Mouse (Mus musculus) neural tube, embryonic 14.5 days (tissue): ENCODE measurements around the gene Rnf169. TPM values are rescaled to one million over a fixed set of nuclear protein-coding genes. Genes with fewer than 3 reads are reported as not detected.

Experiments
- ATAC-seq: fragments of 200-750 bp; cut with Nextera tagmentation; 2 replicates; pipeline ENCODE4 v1.8.0; 2017; ENCODE audit warnings: low read depth, mild to moderate bottlenecking, moderate TSS enrichment, moderate library complexity
- H3K27ac ChIP-seq: fragments of 300-500 bp; sonication (generic); 2 replicates; pipeline ENCODE4 v1.5.1; 2014; ENCODE audit warnings: low read depth, mild to moderate bottlenecking, control low read depth, low read length, moderate library complexity, mixed read lengths
- H3K27me3 ChIP-seq: fragments of 300-500 bp; sonication (generic); 2 replicates; pipeline ENCODE4 v1.6.1; 2014; ENCODE audit warnings: low read length; ENCODE audit not compliant: control insufficient read depth, insufficient read depth
- H3K36me3 ChIP-seq: fragments of 300-500 bp; sonication (generic); 2 replicates; pipeline ENCODE4 v1.6.1; 2014; ENCODE audit warnings: low read length, mixed read lengths; ENCODE audit not compliant: control insufficient read depth, insufficient read depth
- H3K4me1 ChIP-seq: fragments of 300-500 bp; sonication (generic); 2 replicates; pipeline ENCODE4 v1.6.1; 2014; ENCODE audit warnings: low read length; ENCODE audit not compliant: control insufficient read depth, insufficient read depth
- H3K4me2 ChIP-seq: fragments of 300-500 bp; sonication (generic); 2 replicates; pipeline ENCODE4 v1.6.1; 2014; ENCODE audit warnings: mild to moderate bottlenecking, low read depth, low read length, control low read depth
- H3K4me3 ChIP-seq: fragments of 300-500 bp; sonication (generic); 2 replicates; pipeline ENCODE4 v1.5.1; 2014; ENCODE audit warnings: low read depth, low read length, control low read depth, mixed read lengths
- H3K9ac ChIP-seq: fragments of 300-500 bp; sonication (generic); replicated peaks from 2 replicates; pipeline ENCODE4 v1.6.1; 2014; ENCODE audit warnings: low read depth, mild to moderate bottlenecking, control low read depth, low read length, mixed read lengths
- H3K9me3 ChIP-seq: fragments of 300-500 bp; sonication (generic); 2 replicates; pipeline ENCODE4 v1.6.1; 2016; ENCODE audit warnings: low read length; ENCODE audit not compliant: control insufficient read depth
- WGBS: fragments of 180-500 bp; shearing (Covaris S2); extraction: QIAGEN DNeasy Blood & Tissue Kit; methylation state at CpG from one replicate; pipeline ENCODE4 v1.1.7; 2014; 5-methylcytosine and 5-hydroxymethylcytosine counted together
- polyA plus RNA-seq: library from polyadenylated mRNA; unstranded; fragments of >200 nt; fragmentation: Nextera tagmentation; extraction: Ambion mirVana; gene quantifications from 2 replicates; pipeline ENCODE4 v1.2.1, GENCODE M21; 2014

Gene Rnf169
- polyA plus RNA-seq, 1 experiment from 2014 or later = 7.2 TPM

DNA sequence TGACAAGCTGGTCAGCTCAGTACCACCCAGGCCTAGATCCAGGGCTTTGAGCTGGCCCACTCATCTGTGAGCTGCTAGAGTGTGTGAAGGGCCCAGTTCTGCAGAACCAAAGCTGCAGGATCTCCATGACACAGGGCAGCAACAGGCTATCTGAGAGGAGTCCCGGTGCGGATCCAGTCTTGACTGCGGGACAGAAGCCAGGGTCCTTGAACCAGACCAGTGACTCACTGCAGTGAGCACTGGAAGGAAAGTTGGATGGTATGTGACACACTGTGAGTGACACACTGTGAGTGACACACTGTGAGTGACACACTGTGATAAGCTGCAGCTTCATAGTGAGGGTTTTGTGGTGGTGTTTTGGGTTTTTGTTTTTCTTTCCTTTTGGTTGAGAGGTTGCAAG lies 35.7 kb downstream of the Rnf169 start:
- no peak overlapping the region for H3K27ac ChIP-seq
- H3K4me1 ChIP-seq = no peaks in the 10 kb centered on the region
- H3K4me3 ChIP-seq = no peak overlapping the region
- H3K36me3 ChIP-seq = peaks cover 29% of the 10 kb centered on the region
- no peaks in the 10 kb centered on the region for H3K27me3 ChIP-seq
- no peak overlapping the region for H3K4me2 ChIP-seq
- no peak overlapping the region for H3K9ac ChIP-seq
- WGBS = 96% methylated on average over 3 of the region's 3 CpGs
- no peak for ATAC-seq
- no peaks in the 10 kb centered on the region for H3K9me3 ChIP-seq

DNA sequence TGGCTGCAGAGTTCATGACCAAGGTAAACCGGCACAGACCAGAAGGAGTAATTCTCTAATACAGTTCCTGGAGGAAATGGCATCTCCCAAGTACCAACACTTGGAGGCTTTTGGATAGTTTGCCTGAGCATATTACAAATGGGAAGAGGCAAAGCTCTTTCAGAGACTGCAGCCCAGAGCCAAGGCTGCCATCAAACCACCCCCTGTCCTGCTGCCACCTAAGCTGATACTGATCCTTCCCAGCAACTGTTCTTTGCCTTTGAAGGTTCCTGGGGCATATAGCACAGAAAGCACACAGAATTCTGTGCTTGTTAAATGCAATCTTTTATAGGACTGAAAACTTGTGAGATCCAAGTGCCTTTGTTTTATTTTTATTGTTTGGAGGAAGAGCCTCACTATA lies 39.6 kb downstream of the Rnf169 start:
- no peak overlapping the region for H3K4me3 ChIP-seq
- peaks cover 18% of the 10 kb centered on the region; the same call in 1 of the 2 replicates for H3K36me3 ChIP-seq
- no peaks in the 10 kb centered on the region for H3K4me1 ChIP-seq
- H3K9ac ChIP-seq = no peak overlapping the region
- no peak for ATAC-seq
- H3K9me3 ChIP-seq = no peaks in the 10 kb centered on the region
- no peak overlapping the region for H3K27ac ChIP-seq
- WGBS = 100% methylated on average over 1 of the region's 1 CpGs
- no peak overlapping the region for H3K4me2 ChIP-seq
- H3K27me3 ChIP-seq = no peaks in the 10 kb centered on the region

DNA sequence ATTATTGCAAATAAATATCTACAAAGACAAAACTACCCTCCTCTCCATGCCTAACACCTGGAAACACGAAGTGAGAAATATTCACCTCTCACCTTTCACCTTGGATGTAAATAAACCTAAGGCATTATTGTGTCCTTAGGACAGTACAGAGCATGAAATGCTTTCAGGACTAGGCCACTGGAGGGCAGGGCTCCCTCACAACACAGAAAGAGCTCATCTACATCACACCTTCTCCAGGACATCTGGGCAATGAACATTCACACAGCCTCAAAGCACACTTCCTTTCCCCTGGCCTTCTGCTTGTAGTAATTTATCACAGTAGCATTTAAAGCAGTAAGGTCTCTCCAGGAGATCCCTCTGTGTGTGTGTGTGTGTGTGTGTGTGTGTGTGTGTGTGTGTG lies 44.5 kb downstream of the Rnf169 start:
- no peaks in the 10 kb centered on the region for H3K27me3 ChIP-seq
- 87% methylated on average over 1 of the region's 1 CpGs for WGBS

DNA sequence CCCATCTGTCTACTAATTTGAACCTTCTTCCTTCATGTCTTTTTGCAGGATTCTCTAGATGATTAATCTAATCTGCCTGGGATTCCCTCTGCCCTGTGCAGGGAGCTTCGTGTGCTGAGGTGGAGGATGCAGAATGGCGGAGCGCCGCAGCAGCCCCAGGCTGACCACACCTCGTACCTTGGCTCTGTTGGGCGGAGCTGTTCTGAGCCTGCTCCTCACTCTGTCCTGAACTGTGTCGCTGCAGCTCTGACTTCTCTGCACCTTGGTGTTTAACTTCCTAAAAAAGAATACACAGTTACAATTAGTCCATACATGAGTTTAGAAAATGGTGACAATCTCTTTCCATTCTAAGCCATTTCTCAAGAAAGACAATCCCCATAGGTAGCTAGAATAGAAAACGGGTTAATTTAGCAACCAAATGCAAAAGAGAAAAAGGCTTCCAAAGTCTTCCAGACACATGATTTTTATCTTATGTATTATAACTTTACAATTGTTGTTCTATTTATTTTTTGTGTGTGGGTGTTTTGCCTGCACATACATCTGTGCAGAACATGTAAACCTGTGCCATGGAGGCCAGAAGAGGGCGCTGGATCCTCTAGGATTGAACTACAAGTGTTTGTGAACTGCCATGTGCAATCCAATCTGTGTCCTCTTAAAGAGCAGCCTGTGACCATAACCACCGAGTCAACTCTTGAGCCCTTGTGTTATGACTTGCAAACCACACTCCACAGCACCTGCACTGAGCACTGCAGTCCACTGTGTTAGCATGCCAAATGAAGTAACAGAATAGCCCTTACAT lies 53.1 kb downstream of the Rnf169 start:
- WGBS = 76% methylated on average over 10 of the region's 10 CpGs

More for the DNA sequence above, 44.5 kb downstream of the Rnf169 start:
- Histone ChIP-seq H3K4me1 (no peaks in the 10 kb centered on the region), H3K9ac (no peak overlapping the region), H3K27ac (no peak overlapping the region), H3K9me3 (no peaks in the 10 kb centered on the region), H3K4me3 (no peak overlapping the region), H3K36me3 (peaks cover 12% of the 10 kb centered on the region; the same call in 1 of the 2 replicates), H3K4me2 (no peak overlapping the region)
- no peak for ATAC-seq

DNA sequence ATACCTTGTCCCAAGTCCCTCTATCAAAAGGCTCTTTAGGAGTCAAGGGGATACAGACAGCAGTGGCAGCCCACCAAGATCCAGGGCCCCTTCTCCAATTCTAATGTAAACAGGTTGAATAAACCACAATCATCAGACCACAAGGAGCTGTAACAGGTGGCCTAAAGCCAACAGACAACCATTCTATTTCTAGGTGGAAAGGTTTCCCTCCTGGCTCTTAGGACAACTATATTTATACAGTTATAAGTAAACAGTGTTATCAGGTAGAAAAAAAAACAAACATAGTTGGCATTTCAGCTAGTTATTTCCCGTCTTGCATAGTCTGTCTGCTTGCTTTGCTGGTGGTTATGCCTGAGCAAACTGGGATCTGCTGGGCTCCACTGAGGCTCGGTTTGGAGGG lies 59.8 kb downstream of the Rnf169 start:
- no peak overlapping the region for H3K9ac ChIP-seq
- H3K4me2 ChIP-seq = no peak overlapping the region
- 85% methylated on average over 2 of the region's 2 CpGs for WGBS
- H3K4me1 ChIP-seq = peaks cover 13% of the 10 kb centered on the region
- no peaks in the 10 kb centered on the region for H3K27me3 ChIP-seq
- no peak overlapping the region for H3K4me3 ChIP-seq
- H3K27ac ChIP-seq = no peak overlapping the region
- peaks cover 10% of the 10 kb centered on the region for H3K36me3 ChIP-seq
- H3K9me3 ChIP-seq = no peaks in the 10 kb centered on the region
- ATAC-seq = no peak

More for the DNA sequence above, 53.1 kb downstream of the Rnf169 start:
- no peak overlapping the region for H3K27ac ChIP-seq
- no peaks in the 10 kb centered on the region for H3K9me3 ChIP-seq
- no peak for ATAC-seq
- H3K36me3 ChIP-seq = peaks cover 16% of the 10 kb centered on the region
- H3K9ac ChIP-seq = no peak overlapping the region
- H3K27me3 ChIP-seq = no peaks in the 10 kb centered on the region
- no peak overlapping the region for H3K4me3 ChIP-seq
- H3K4me2 ChIP-seq = no peak overlapping the region
- H3K4me1 ChIP-seq = no peaks in the 10 kb centered on the region

DNA sequence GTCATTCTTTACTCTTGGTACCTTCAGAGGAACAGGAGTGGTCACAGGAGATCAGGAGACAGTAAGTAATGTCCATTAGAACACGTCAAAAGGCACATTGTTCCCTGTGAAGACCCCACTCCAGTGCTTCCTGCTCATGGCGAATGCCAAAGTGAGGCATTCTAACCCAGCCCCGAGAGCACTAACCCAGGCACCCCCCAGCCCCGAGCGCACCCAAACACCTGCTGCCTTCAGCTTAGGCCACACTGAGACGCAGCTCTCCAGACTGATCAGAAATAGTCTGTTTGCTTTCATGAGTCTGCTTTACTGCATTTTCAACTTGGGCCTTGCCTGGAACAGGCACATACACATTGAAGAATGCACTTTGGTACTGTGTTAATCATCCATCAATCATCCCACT lies 60.3 kb downstream of the Rnf169 start:
- ATAC-seq = no peak
- Histone ChIP-seq H3K9me3 (no peaks in the 10 kb centered on the region), H3K4me2 (no peak overlapping the region), H3K27me3 (no peaks in the 10 kb centered on the region), H3K4me3 (no peak overlapping the region), H3K27ac (no peak overlapping the region), H3K36me3 (peaks cover 6% of the 10 kb centered on the region), H3K4me1 (peaks cover 13% of the 10 kb centered on the region), H3K9ac (no peak overlapping the region)
- WGBS = 93% methylated on average over 6 of the region's 6 CpGs

DNA sequence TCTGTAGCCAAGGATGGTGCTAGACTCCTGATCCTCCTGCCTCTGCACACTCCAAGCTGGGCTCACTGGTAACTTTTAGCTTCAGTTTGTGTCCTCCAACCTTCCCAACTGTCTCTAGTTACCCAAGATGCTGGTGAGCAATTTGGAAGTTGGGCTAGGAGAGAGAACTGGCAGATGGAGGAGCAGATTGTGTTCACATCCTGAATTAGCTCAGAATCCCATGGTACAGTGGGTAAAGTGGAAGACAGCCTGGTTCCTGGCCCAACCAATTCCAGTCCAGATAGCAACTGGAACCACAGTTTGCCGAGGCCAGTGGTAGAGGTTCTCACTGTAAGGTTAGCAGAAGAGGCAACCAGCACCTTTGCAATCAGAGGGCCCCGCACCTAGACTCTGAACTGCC lies 61.1 kb downstream of the Rnf169 start:
- Histone ChIP-seq H3K36me3 (peaks cover 3% of the 10 kb centered on the region; the same call in 1 of the 2 replicates), H3K9me3 (no peaks in the 10 kb centered on the region), H3K4me1 (peaks cover 13% of the 10 kb centered on the region), H3K4me2 (no peak overlapping the region), H3K27ac (no peak overlapping the region), H3K9ac (no peak overlapping the region), H3K27me3 (no peaks in the 10 kb centered on the region), H3K4me3 (no peak overlapping the region)
- no peak for ATAC-seq
- WGBS = 97% methylated on average over 2 of the region's 2 CpGs

DNA sequence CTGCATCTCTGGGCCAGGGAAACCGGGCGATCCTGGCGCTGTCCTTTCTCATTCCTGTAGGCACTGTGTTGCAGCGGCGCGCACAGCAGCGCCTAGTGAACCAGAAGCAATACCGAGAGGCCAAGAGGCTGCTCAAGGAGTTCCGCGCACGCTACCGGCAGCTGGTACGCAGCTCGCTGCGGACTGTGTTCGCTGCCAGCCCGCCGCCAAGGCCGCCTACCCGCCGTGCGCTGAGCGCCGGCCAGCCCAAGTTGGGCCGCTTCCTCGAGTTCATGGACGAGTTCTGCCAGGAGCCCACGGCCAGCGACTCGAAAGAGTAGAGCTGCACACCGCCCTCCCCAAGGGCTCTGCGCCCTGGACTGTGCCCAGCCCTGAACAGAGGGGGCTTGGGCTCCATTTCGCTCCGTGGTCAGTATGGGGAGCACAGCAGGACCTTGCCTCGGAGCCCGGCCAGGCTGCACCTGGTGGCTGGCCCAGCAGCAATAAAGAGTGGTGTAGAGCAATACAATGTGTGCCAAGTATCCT lies 62.9 kb downstream of the Rnf169 start:
- 0 out of 2 replicates have a peak, but pooled peaks cover 3% of the 10 kb centered on the region for H3K36me3 ChIP-seq
- no peaks in the 10 kb centered on the region for H3K27me3 ChIP-seq
- 0 out of 2 replicates have a peak overlapping the region, but pooled peaks have one; percentile 28 for H3K9ac ChIP-seq
- no peaks in the 10 kb centered on the region for H3K9me3 ChIP-seq
- H3K4me1 ChIP-seq = peaks cover 13% of the 10 kb centered on the region
- peak overlapping the region; percentile 27 for H3K4me3 ChIP-seq
- 0% methylated on average over 36 of the region's 36 CpGs for WGBS
- H3K27ac ChIP-seq = no peak overlapping the region
- H3K4me2 ChIP-seq = peak overlapping the region; percentile 63
- ATAC-seq = peak; percentile 54; the same call in 1 of the 2 replicates

DNA sequence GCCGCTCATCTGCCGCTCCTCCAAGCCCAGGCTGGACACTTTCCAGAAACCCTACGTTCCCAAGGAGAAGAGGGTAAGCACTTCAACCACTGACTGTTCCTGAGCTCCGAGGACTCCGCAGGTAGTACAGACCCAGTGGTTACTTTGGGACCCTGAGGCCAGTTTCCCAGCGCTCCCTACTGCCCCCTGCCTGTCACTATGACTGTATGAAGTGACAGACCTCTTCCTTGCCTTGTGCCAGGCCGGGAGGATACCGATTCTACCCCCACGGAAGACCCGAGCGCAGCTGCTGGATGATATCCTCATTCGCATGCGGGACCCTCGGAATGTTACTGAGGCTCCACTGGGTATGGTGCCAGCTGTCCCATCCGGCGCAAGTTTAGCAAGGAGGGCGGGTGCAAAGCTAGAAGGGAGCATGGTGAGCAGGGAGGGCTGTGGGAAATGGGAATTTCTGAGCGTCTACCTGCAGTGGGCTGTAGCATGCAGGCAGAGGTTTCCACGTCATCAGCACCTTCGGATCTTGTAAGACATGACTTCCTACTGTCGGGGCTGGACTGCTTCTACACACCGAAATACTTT lies 63.4 kb downstream of the Rnf169 start:
- peak; percentile 40; the same call in 1 of the 2 replicates for ATAC-seq
- Histone ChIP-seq H3K9ac (0 out of 2 replicates have a peak overlapping the region, but pooled peaks have one; percentile 28), H3K4me1 (peaks cover 13% of the 10 kb centered on the region), H3K4me3 (peak overlapping the region; percentile 27), H3K9me3 (no peaks in the 10 kb centered on the region), H3K36me3 (0 out of 2 replicates have a peak, but pooled peaks cover 3% of the 10 kb centered on the region), H3K4me2 (peak overlapping the region; percentile 63), H3K27me3 (no peaks in the 10 kb centered on the region), H3K27ac (no peak overlapping the region)
- 6% methylated on average over 22 of the region's 22 CpGs for WGBS
